Mouse (Mus musculus): ENCODE measurements around the gene Sart3. TPM values are rescaled to one million over a fixed set of nuclear protein-coding genes. Genes with fewer than 3 reads are reported as not detected.

Gene Sart3
- 10 to 100 TPM; 12.2 to 14.4 TPM for total RNA-seq (2021)
- polyA plus RNA-seq (2012; rRNA removed) = 10.2 and 13.6 TPM in 2 replicates
- long read RNA-seq, full-length matches to known transcripts = 15 of 19 reads
- long read RNA-seq, partial matches to known transcripts = 2 of 19 reads
- long read RNA-seq, other reads (novel, unspliced or antisense) = 2 of 19 reads

GRCm38 (mm10) chr5:113772450-113772895, at the start of gene Sart3, which contains the start of gene Iscu:
TSS of gene Sart3 (minus strand) at chr5:113772510.
TSS of gene Iscu (plus strand) at chr5:113772748.
- WGBS = under 1% methylated on average over 48 of the region's 49 CpGs
- peaks cover 13% of the 10 kb centered on the region for H3K79me2 ChIP-seq (replicated peaks; ENCODE audit: control insufficient read depth, insufficient read depth, low read length)
- peak within 1 kb of the TSS; percentile 91 for H3K9ac ChIP-seq (ENCODE audit: low read depth, low read length)
- no peaks in the 10 kb centered on the region for H3K4me1 ChIP-seq (ENCODE audit: control insufficient read depth, insufficient read depth, low read length)
- H3K27me3 ChIP-seq (ENCODE audit: control insufficient read depth, insufficient read depth, low read length) = no peaks in the 10 kb centered on the region
- TF ChIP-seq POLR2A (IDR thresholded peaks at IDR 0.05; ENCODE audit: insufficient read depth, low read depth, low read length) (peak; percentile 64), CTCF (IDR thresholded peaks at IDR 0.05) (no peak), EP300 (IDR thresholded peaks at IDR 0.05; ENCODE audit: insufficient read depth, low read depth, low read length) (peak; percentile 71; the same call in 1 of the 2 replicates)
- H3K4me3 ChIP-seq = peak within 1 kb of the TSS; percentile 96
- peak; percentile 97 to 98 for DNase-seq
- intact Hi-C loops (cut with DNase I) = loop anchor here (5.0 kb wide), 3 partner anchors 180 to 670 kb away; partner anchors contain the start of genes Mmab, Mvk and Ssh1
- no peaks in the 10 kb centered on the region for H3K36me3 ChIP-seq (ENCODE audit: control insufficient read depth, insufficient read depth, low read length)
- peak within 1 kb of the TSS; percentile 100 for H3K27ac ChIP-seq

- Histone ChIP-seq H3K36me3 (ENCODE audit: control insufficient read depth, insufficient read depth, low read length) (no peaks in the 10 kb centered on the region), H3K4me1 (ENCODE audit: control insufficient read depth, insufficient read depth, low read length) (no peaks in the 10 kb centered on the region), H3K27me3 (ENCODE audit: control insufficient read depth, insufficient read depth, low read length) (no peaks in the 10 kb centered on the region), H3K27ac (no peak overlapping the region), H3K9ac (ENCODE audit: low read depth, low read length) (no peak overlapping the region), H3K4me3 (no peak overlapping the region), H3K79me2 (replicated peaks; ENCODE audit: control insufficient read depth, insufficient read depth, low read length) (no peaks in the 10 kb centered on the region)
- intact Hi-C loops (cut with DNase I) = loop anchor here (10.0 kb wide), 1 partner anchor 344 kb away; no protein-coding TSS in a partner anchor
- WGBS = 70% methylated on average over 14 of the region's 14 CpGs
- DNase-seq = no peak
- no peak for TF ChIP-seq POLR2A (IDR thresholded peaks at IDR 0.05; ENCODE audit: insufficient read depth, low read depth, low read length)
- no peak for TF ChIP-seq EP300 (IDR thresholded peaks at IDR 0.05; ENCODE audit: insufficient read depth, low read depth, low read length)
- no peak for TF ChIP-seq CTCF (IDR thresholded peaks at IDR 0.05)
Observed at GRCm38 (mm10) chr5:113818572-113818971, 46.3 kb upstream of the Sart3 start.

- DNase-seq = peak; percentile 68 to 80
- no peaks in the 10 kb centered on the region for H3K79me2 ChIP-seq (replicated peaks; ENCODE audit: control insufficient read depth, insufficient read depth, low read length)
- intact Hi-C loops (cut with DNase I) = loop anchor here (1.0 to 10.0 kb wide), 3 partner anchors 41 to 449 kb away; no protein-coding TSS in a partner anchor
- no peak overlapping the region for H3K4me3 ChIP-seq
- H3K27me3 ChIP-seq (ENCODE audit: control insufficient read depth, insufficient read depth, low read length) = no peaks in the 10 kb centered on the region
- 11% methylated on average over 15 of the region's 15 CpGs for WGBS
- H3K9ac ChIP-seq (ENCODE audit: low read depth, low read length) = no peak overlapping the region
- no peak for TF ChIP-seq EP300 (IDR thresholded peaks at IDR 0.05; ENCODE audit: insufficient read depth, low read depth, low read length)
- peak; percentile 96 for TF ChIP-seq CTCF (IDR thresholded peaks at IDR 0.05)
- H3K27ac ChIP-seq = no peak overlapping the region
- no peaks in the 10 kb centered on the region for H3K36me3 ChIP-seq (ENCODE audit: control insufficient read depth, insufficient read depth, low read length)
- no peaks in the 10 kb centered on the region for H3K4me1 ChIP-seq (ENCODE audit: control insufficient read depth, insufficient read depth, low read length)
Observed at GRCm38 (mm10) chr5:113815638-113816152, 43.4 kb upstream of the Sart3 start.

- WGBS = 55% methylated on average over 11 of the region's 11 CpGs
- intact Hi-C loops (cut with DNase I) = loop anchor here (1.0 to 10.0 kb wide), 3 partner anchors 41 to 448 kb away; no protein-coding TSS in a partner anchor
- DNase-seq = no peak
- Histone ChIP-seq H3K79me2 (replicated peaks; ENCODE audit: control insufficient read depth, insufficient read depth, low read length) (no peaks in the 10 kb centered on the region), H3K36me3 (ENCODE audit: control insufficient read depth, insufficient read depth, low read length) (no peaks in the 10 kb centered on the region), H3K4me1 (ENCODE audit: control insufficient read depth, insufficient read depth, low read length) (no peaks in the 10 kb centered on the region), H3K27ac (no peak overlapping the region), H3K4me3 (no peak overlapping the region), H3K9ac (ENCODE audit: low read depth, low read length) (no peak overlapping the region), H3K27me3 (ENCODE audit: control insufficient read depth, insufficient read depth, low read length) (no peaks in the 10 kb centered on the region)
- TF ChIP-seq EP300 (IDR thresholded peaks at IDR 0.05; ENCODE audit: insufficient read depth, low read depth, low read length) (no peak), CTCF (IDR thresholded peaks at IDR 0.05) (no peak), POLR2A (IDR thresholded peaks at IDR 0.05; ENCODE audit: insufficient read depth, low read depth, low read length) (no peak)
Observed at GRCm38 (mm10) chr5:113815041-113815389, 42.7 kb upstream of the Sart3 start.

- intact Hi-C loops (cut with DNase I) = loop anchor here (1.0 to 10.0 kb wide), 3 partner anchors 40 to 448 kb away; no protein-coding TSS in a partner anchor
- no peak for TF ChIP-seq CTCF (IDR thresholded peaks at IDR 0.05)
- TF ChIP-seq EP300 (IDR thresholded peaks at IDR 0.05; ENCODE audit: insufficient read depth, low read depth, low read length) = no peak
- TF ChIP-seq POLR2A (IDR thresholded peaks at IDR 0.05; ENCODE audit: insufficient read depth, low read depth, low read length) = no peak
- no peak overlapping the region for H3K9ac ChIP-seq (ENCODE audit: low read depth, low read length)
- H3K36me3 ChIP-seq (ENCODE audit: control insufficient read depth, insufficient read depth, low read length) = no peaks in the 10 kb centered on the region
- no peaks in the 10 kb centered on the region for H3K27me3 ChIP-seq (ENCODE audit: control insufficient read depth, insufficient read depth, low read length)
- 34% methylated on average over 27 of the region's 27 CpGs for WGBS
- DNase-seq = no peak
- no peak overlapping the region for H3K27ac ChIP-seq
- H3K79me2 ChIP-seq (replicated peaks; ENCODE audit: control insufficient read depth, insufficient read depth, low read length) = no peaks in the 10 kb centered on the region
- H3K4me3 ChIP-seq = no peak overlapping the region
- H3K4me1 ChIP-seq (ENCODE audit: control insufficient read depth, insufficient read depth, low read length) = no peaks in the 10 kb centered on the region
Observed at GRCm38 (mm10) chr5:113814111-113815040, 42.1 kb upstream of the Sart3 start.
